Mouse (Mus musculus): ENCODE results near the gene Elovl6. TPM values are rescaled to one million over a fixed set of nuclear protein-coding genes. Genes with fewer than 3 reads are reported as not detected.

The Elovl6 gene
- polyA plus RNA-seq, 1 experiment from 2014 or later, result 40.5 TPM

DNA sequence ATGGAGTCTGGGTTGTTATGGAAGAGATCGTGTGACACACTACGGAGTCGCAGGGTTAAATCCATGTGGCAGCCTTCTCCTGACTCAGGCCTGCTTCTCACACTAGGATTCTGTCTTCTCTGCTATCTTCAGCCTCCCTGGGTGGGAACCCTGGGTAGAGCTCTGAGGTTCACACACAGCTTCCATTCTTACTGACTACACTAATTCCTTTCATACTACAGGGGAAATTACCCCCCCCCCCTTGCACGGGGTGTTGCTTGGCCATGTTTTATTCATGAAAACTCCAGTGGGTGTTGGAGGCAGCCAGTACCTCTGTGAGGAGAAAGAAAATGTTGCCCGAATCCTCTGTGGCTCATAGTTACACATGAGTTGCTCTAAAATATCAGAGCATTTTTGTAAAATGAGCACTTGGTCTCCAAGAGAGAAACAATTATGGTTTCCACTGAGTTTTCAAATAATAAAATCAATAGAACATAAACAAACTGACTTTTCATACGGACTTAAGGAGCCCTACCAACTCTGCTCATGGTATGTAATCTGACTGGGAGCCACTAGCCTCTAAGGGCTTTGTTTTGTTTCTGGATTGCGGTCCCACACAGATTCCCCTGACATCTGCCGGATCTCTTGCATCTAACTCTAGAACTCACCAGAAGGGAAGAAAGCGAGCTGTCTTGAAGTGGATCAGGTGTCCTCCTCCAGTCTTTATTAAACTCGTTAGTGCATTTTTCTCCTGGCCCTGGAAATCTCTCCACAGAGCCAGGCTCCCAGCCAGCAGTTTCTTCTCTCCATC, 108.3 kb downstream of the Elovl6 start:
- H3K36me3 ChIP-seq (ENCODE audit: insufficient read depth, low read length), result peaks cover 4% of the 10 kb centered on the region; the same call in 1 of the 2 replicates
- no peak overlapping the region for H3K4me3 ChIP-seq (ENCODE audit: low read length)
- H3K27ac ChIP-seq (ENCODE audit: low read length), result 0 out of 2 replicates have a peak overlapping the region, but pooled peaks have one; percentile 34
- H3K9me3 ChIP-seq (ENCODE audit: low read length), result no peaks in the 10 kb centered on the region
- no peaks in the 10 kb centered on the region for H3K27me3 ChIP-seq (ENCODE audit: insufficient read depth, low read length)
- H3K4me1 ChIP-seq (ENCODE audit: insufficient read depth, low read length), result peaks cover 4% of the 10 kb centered on the region
- H3K9ac ChIP-seq (replicated peaks; ENCODE audit: low read length), result no peak overlapping the region
- WGBS, result 54% methylated on average over 10 of the region's 10 CpGs
- H3K4me2 ChIP-seq (replicated peaks; ENCODE audit: low read depth, low read length), result no peak overlapping the region
- peak; percentile 57 for ATAC-seq (ENCODE audit: low FRiP score, low TSS enrichment)

- peaks cover 4% of the 10 kb centered on the region; the same call in 1 of the 2 replicates for H3K36me3 ChIP-seq (ENCODE audit: insufficient read depth, low read length)
These were observed 109.5 kb downstream of the Elovl6 start for GRCm38 (mm10) chr3:129641621-129642020.

GRCm38 (mm10) chr3:129645409-129645808, 113.3 kb downstream of the Elovl6 start:
- Histone ChIP-seq H3K36me3 (ENCODE audit: insufficient read depth, low read length) (no peaks in the 10 kb centered on the region), H3K27ac (ENCODE audit: low read length) (peak overlapping the region; percentile 40; the same call in 1 of the 2 replicates), H3K4me3 (ENCODE audit: low read length) (no peak overlapping the region), H3K27me3 (ENCODE audit: insufficient read depth, low read length) (no peaks in the 10 kb centered on the region), H3K4me2 (replicated peaks; ENCODE audit: low read depth, low read length) (no peak overlapping the region; the same call in 1 of the 2 replicates), H3K4me1 (ENCODE audit: insufficient read depth, low read length) (peaks cover 17% of the 10 kb centered on the region), H3K9ac (replicated peaks; ENCODE audit: low read length) (no peak overlapping the region), H3K9me3 (ENCODE audit: low read length) (no peaks in the 10 kb centered on the region)
- WGBS, result 11% methylated on average over 3 of the region's 3 CpGs
- peak; percentile 80 for ATAC-seq (ENCODE audit: low FRiP score, low TSS enrichment)

More at GRCm38 (mm10) chr3:129641621-129642020, 109.5 kb downstream of the Elovl6 start:
- Histone ChIP-seq H3K27ac (ENCODE audit: low read length) (no peak overlapping the region), H3K9me3 (ENCODE audit: low read length) (no peaks in the 10 kb centered on the region), H3K4me3 (ENCODE audit: low read length) (no peak overlapping the region), H3K27me3 (ENCODE audit: insufficient read depth, low read length) (no peaks in the 10 kb centered on the region), H3K4me2 (replicated peaks; ENCODE audit: low read depth, low read length) (no peak overlapping the region), H3K4me1 (ENCODE audit: insufficient read depth, low read length) (peaks cover 12% of the 10 kb centered on the region), H3K9ac (replicated peaks; ENCODE audit: low read length) (no peak overlapping the region)
- no peak for ATAC-seq (ENCODE audit: low FRiP score, low TSS enrichment)
- WGBS, result 93% methylated on average over 7 of the region's 7 CpGs

DNA sequence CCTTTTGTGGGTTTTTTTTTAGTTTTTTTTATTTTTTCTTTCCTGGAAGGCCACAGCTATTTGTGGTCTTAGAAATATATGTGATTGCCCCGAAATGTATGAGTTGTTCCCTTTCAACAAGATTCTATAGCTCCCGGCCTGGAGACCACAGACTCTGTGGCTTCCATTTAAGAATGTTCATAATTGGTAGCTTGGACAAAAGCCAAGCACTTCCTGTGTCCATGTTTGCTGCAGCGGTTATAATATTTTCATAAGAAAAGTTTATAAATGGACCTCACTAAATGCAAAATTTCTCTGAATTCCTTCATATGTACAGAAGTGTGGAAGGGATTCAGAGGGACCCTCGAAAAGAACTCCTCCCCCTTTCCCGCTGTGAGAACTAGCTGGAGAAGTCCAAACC, 114.6 kb downstream of the Elovl6 start:
- H3K4me2 ChIP-seq (replicated peaks; ENCODE audit: low read depth, low read length), result no peak overlapping the region
- no peak overlapping the region for H3K9ac ChIP-seq (replicated peaks; ENCODE audit: low read length)
- 60% methylated on average over 5 of the region's 5 CpGs for WGBS
- no peaks in the 10 kb centered on the region for H3K36me3 ChIP-seq (ENCODE audit: insufficient read depth, low read length)
- H3K27me3 ChIP-seq (ENCODE audit: insufficient read depth, low read length), result no peaks in the 10 kb centered on the region
- ATAC-seq (ENCODE audit: low FRiP score, low TSS enrichment), result no peak
- no peak overlapping the region for H3K4me3 ChIP-seq (ENCODE audit: low read length)
- H3K27ac ChIP-seq (ENCODE audit: low read length), result no peak overlapping the region
- H3K9me3 ChIP-seq (ENCODE audit: low read length), result no peaks in the 10 kb centered on the region
- H3K4me1 ChIP-seq (ENCODE audit: insufficient read depth, low read length), result peaks cover 17% of the 10 kb centered on the region

DNA sequence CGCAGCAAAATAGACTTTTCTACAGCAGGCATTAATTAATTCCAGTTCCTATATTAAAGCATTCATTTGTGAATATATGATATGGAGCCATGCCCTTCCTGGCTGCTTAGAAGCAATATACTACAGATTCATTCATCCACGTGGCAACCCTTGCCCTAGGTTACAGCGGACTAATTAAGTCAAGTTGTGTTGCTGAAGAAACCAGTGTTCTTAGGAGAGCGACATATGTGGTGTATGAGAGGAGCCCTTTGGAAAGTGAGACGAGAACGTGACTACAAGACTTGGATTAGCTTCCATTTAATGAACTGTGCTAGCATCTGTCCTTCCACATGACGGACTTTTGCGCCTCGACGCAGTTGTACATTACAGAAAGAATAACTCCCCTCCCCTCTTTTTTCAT, 115.2 kb downstream of the Elovl6 start:
- 69% methylated on average over 10 of the region's 10 CpGs for WGBS
- H3K9me3 ChIP-seq (ENCODE audit: low read length), result no peaks in the 10 kb centered on the region
- H3K4me1 ChIP-seq (ENCODE audit: insufficient read depth, low read length), result peaks cover 17% of the 10 kb centered on the region
- no peak overlapping the region for H3K4me2 ChIP-seq (replicated peaks; ENCODE audit: low read depth, low read length)
- no peak for ATAC-seq (ENCODE audit: low FRiP score, low TSS enrichment)
- H3K9ac ChIP-seq (replicated peaks; ENCODE audit: low read length), result no peak overlapping the region
- H3K4me3 ChIP-seq (ENCODE audit: low read length), result no peak overlapping the region
- H3K27me3 ChIP-seq (ENCODE audit: insufficient read depth, low read length), result no peaks in the 10 kb centered on the region
- no peaks in the 10 kb centered on the region for H3K36me3 ChIP-seq (ENCODE audit: insufficient read depth, low read length)
- no peak overlapping the region for H3K27ac ChIP-seq (ENCODE audit: low read length)

DNA sequence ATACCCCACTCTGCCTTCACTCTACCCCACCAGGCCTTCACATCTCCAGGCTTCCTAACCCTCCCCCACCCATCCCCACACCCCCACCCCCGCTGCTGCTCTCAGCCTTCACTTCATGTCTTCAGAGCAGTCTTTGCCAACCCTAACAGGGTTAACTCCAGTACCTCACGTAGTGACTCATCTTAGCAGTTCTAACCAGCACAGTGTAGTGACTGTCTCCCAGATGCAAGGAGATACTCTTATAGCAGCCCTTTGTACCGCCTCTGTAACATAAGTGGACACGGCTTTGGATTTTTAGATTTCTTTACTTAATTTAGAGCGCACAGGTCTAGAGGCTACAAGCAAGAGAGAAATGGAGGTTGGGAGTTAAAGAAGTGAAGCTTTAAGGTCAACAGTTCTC, 116.4 kb downstream of the Elovl6 start:
- Histone ChIP-seq H3K4me2 (replicated peaks; ENCODE audit: low read depth, low read length) (no peak overlapping the region), H3K36me3 (ENCODE audit: insufficient read depth, low read length) (no peaks in the 10 kb centered on the region), H3K9me3 (ENCODE audit: low read length) (no peaks in the 10 kb centered on the region), H3K4me1 (ENCODE audit: insufficient read depth, low read length) (peaks cover 17% of the 10 kb centered on the region), H3K4me3 (ENCODE audit: low read length) (no peak overlapping the region), H3K9ac (replicated peaks; ENCODE audit: low read length) (no peak overlapping the region), H3K27me3 (ENCODE audit: insufficient read depth, low read length) (no peaks in the 10 kb centered on the region), H3K27ac (ENCODE audit: low read length) (no peak overlapping the region)
- WGBS, result 49% methylated on average over 5 of the region's 5 CpGs
- 0 out of 2 replicates have a peak, but pooled peaks have one; percentile 18 for ATAC-seq (ENCODE audit: low FRiP score, low TSS enrichment)

DNA sequence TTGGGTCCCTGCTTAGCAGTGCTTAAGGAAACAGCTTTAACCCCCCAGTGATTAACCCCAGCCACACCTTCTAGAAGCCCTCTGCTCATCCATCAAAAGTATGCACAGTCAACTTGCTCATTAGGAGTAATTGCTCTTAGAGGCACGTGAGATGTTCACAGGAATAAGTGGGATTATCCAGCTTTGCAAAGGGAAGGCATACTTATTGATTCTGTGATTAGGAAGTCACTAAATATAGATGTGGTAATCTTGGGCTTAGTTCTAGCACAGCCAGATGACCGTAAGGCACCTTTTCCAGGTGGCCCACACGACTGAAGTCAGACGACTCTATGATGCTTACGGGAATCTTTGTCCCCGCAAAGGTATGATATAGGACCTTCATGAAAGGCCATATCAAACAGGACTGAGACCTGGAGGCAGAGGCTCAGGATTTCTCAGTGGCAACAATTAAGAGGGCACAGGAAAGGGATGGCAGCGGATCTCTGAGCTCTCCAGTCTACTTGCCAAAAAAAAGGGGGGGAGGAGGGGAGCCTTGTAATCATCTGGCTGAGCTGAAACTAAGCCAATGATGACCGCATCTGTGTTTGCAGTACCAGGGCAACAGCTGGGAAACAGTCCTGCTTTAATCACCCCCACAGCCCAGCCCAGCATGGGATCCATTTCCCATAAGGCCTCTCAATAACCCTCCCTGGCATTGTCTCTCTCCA, 117.6 kb downstream of the Elovl6 start:
- ATAC-seq (ENCODE audit: low FRiP score, low TSS enrichment), result no peak
- H3K36me3 ChIP-seq (ENCODE audit: insufficient read depth, low read length), result no peaks in the 10 kb centered on the region
- H3K9ac ChIP-seq (replicated peaks; ENCODE audit: low read length), result no peak overlapping the region
- no peak overlapping the region for H3K4me3 ChIP-seq (ENCODE audit: low read length)
- 81% methylated on average over 8 of the region's 8 CpGs for WGBS
- H3K9me3 ChIP-seq (ENCODE audit: low read length), result 0 out of 2 replicates have a peak, but pooled peaks cover 3% of the 10 kb centered on the region
- H3K4me1 ChIP-seq (ENCODE audit: insufficient read depth, low read length), result peaks cover 17% of the 10 kb centered on the region
- no peak overlapping the region for H3K4me2 ChIP-seq (replicated peaks; ENCODE audit: low read depth, low read length)
- no peaks in the 10 kb centered on the region for H3K27me3 ChIP-seq (ENCODE audit: insufficient read depth, low read length)
- no peak overlapping the region for H3K27ac ChIP-seq (ENCODE audit: low read length)

- ATAC-seq (ENCODE audit: low FRiP score, low TSS enrichment), result no peak
- no peaks in the 10 kb centered on the region for H3K27me3 ChIP-seq (ENCODE audit: insufficient read depth, low read length)
These were observed 118.1 kb downstream of the Elovl6 start for GRCm38 (mm10) chr3:129650293-129650612.

DNA sequence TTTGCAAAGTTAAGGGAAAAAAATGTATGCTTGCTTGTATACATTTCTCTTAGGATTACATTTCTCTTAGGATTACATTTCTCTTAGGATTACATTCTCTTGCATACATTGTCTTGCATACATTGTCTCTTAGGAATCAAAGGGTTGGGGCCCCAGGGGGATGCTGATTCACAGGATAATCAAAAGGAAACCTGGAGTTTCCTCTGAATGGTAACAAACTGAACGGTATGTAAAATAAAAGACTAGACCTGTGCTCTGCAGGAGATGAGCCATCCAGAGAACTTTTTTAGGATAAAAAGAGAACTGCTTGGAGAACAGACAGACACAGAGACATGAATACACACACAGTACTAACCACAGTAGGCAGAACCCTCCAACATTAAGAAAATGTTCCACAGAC, 118.8 kb downstream of the Elovl6 start:
- H3K36me3 ChIP-seq (ENCODE audit: insufficient read depth, low read length), result no peaks in the 10 kb centered on the region
- H3K4me2 ChIP-seq (replicated peaks; ENCODE audit: low read depth, low read length), result no peak overlapping the region
- 41% methylated on average over 1 of the region's 1 CpGs for WGBS
- H3K4me3 ChIP-seq (ENCODE audit: low read length), result no peak overlapping the region
- peaks cover 8% of the 10 kb centered on the region for H3K4me1 ChIP-seq (ENCODE audit: insufficient read depth, low read length)
- no peak overlapping the region for H3K27ac ChIP-seq (ENCODE audit: low read length)
- H3K9ac ChIP-seq (replicated peaks; ENCODE audit: low read length), result no peak overlapping the region
- 0 out of 2 replicates have a peak, but pooled peaks cover 3% of the 10 kb centered on the region for H3K9me3 ChIP-seq (ENCODE audit: low read length)
- H3K27me3 ChIP-seq (ENCODE audit: insufficient read depth, low read length), result no peaks in the 10 kb centered on the region
- no peak for ATAC-seq (ENCODE audit: low FRiP score, low TSS enrichment)

More at GRCm38 (mm10) chr3:129650293-129650612, 118.1 kb downstream of the Elovl6 start:
- no peak overlapping the region for H3K4me3 ChIP-seq (ENCODE audit: low read length)
- H3K36me3 ChIP-seq (ENCODE audit: insufficient read depth, low read length), result no peaks in the 10 kb centered on the region
- H3K4me2 ChIP-seq (replicated peaks; ENCODE audit: low read depth, low read length), result no peak overlapping the region
- no peak overlapping the region for H3K9ac ChIP-seq (replicated peaks; ENCODE audit: low read length)
- H3K4me1 ChIP-seq (ENCODE audit: insufficient read depth, low read length), result peaks cover 15% of the 10 kb centered on the region
- 0 out of 2 replicates have a peak, but pooled peaks cover 3% of the 10 kb centered on the region for H3K9me3 ChIP-seq (ENCODE audit: low read length)
- no peak overlapping the region for H3K27ac ChIP-seq (ENCODE audit: low read length)

DNA sequence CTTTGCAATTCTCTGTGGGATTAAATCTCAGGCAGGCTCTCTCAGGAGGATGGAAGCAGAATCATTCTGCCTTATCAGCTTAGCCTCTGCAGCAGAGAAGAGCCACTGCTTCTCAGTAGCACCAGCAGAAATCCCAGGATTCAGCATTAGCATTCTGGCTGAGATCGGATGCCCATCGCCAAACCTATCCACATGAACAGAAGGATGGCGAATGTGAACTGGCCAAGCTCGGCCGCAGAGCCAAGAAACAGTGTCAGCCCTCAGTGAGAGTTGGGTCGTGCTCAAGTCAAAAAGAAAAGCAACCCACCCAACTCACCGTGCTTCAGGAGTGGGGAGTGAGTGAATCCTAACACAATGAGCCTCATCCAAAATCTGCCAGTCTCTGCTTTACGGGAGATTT, 119.6 kb downstream of the Elovl6 start:
- Histone ChIP-seq H3K4me3 (ENCODE audit: low read length) (no peak overlapping the region), H3K9me3 (ENCODE audit: low read length) (0 out of 2 replicates have a peak, but pooled peaks cover 3% of the 10 kb centered on the region), H3K9ac (replicated peaks; ENCODE audit: low read length) (no peak overlapping the region), H3K4me2 (replicated peaks; ENCODE audit: low read depth, low read length) (no peak overlapping the region), H3K27me3 (ENCODE audit: insufficient read depth, low read length) (no peaks in the 10 kb centered on the region), H3K4me1 (ENCODE audit: insufficient read depth, low read length) (peaks cover 6% of the 10 kb centered on the region; the same call in 1 of the 2 replicates), H3K27ac (ENCODE audit: low read length) (no peak overlapping the region), H3K36me3 (ENCODE audit: insufficient read depth, low read length) (no peaks in the 10 kb centered on the region)
- 91% methylated on average over 8 of the region's 8 CpGs for WGBS
- no peak for ATAC-seq (ENCODE audit: low FRiP score, low TSS enrichment)
